Mouse (Mus musculus): Measurements from ENCODE around the gene Sim1.
A peak's percentile ranks its signal among the peaks of the same experiment; 100 is the strongest.

Sim1 gene

GRCm38 (mm10) chr10:50897530-50898471 is 3.2 kb downstream of the Sim1 start:
- peak; percentile 55 for DNase-seq (ENCODE audit: low read depth, low spot score)

DNA sequence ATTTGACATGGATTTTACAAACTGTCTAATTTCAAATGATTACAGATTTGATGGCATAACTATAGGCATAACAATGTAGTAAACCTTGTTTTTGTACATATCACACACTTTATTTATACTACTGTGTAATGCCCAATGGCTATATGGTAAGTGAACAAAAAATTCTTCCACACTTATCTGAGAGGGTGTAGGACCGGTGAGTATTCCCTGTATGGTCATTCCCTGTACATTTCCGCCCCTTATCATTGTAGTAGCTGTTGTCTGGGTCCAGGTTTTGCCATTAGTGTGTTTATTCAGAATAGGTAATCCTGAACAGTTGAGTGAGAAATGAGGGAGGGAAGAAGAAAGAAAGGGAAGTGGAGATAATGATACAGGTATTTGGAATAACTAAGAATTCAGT is 4.1 kb downstream of the Sim1 start:
- no peak for DNase-seq (ENCODE audit: low read depth, low spot score)
- Histone ChIP-seq H3K27me3 (ENCODE audit: control insufficient read depth, insufficient read depth, low read length, poor library complexity, severe bottlenecking) (peaks cover 5% of the 10 kb centered on the region), H3K36me3 (ENCODE audit: control insufficient read depth, insufficient read depth, low read length, poor library complexity, severe bottlenecking) (no peaks in the 10 kb centered on the region)

More at GRCm38 (mm10) chr10:50897530-50898471, 3.2 kb downstream of the Sim1 start:
- H3K27me3 ChIP-seq (ENCODE audit: control insufficient read depth, insufficient read depth, low read length, poor library complexity, severe bottlenecking), result peaks cover 5% of the 10 kb centered on the region
- H3K36me3 ChIP-seq (ENCODE audit: control insufficient read depth, insufficient read depth, low read length, poor library complexity, severe bottlenecking), result no peaks in the 10 kb centered on the region

- DNase-seq (ENCODE audit: low read depth, low spot score), result no peak
- H3K36me3 ChIP-seq (ENCODE audit: control insufficient read depth, insufficient read depth, low read length, poor library complexity, severe bottlenecking), result no peaks in the 10 kb centered on the region
- peaks cover 5% of the 10 kb centered on the region for H3K27me3 ChIP-seq (ENCODE audit: control insufficient read depth, insufficient read depth, low read length, poor library complexity, severe bottlenecking)
Observed at GRCm38 (mm10) chr10:50899846-50900745, 5.5 kb downstream of the Sim1 start.

DNA sequence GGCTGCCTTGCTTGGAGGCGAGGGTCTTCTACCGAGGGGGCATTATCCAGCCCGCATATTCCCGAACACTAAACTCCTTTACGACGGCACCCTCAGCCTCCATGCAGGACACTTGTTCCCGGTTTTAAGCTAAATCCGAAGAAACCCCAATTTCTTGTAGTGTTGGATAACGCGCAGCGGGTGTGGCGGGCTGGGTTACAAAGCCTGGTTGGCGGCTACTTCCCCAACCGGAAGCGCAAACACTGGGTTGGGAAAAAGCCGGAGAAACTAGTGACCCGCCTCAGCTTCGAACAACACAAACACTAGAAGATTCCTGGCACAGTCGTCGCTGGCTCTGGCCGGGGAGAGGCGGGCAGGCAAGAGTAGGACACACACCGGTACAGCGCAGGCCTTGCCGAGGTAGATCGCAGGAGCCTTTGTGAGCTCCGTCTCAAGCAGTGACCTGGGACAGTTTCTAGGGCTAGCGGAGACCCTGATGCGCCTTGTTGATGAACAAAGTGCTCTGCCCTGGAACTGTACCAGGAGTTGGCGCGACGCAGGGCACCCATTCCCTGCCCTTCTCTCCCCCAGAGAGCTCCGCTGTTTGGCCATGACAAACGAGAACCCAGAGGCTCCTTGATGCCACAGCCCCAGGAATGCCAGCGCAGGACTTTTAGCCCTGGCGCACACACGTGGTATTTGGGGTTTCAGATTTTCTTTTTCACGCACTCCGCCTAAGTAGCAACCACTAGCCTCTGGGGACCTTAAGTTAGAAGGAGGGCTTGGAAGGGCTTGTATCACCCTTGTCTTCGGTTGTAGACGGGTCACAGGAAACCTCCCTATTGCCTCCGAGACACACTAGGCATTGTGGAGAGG is 6.4 kb downstream of the Sim1 start:
- no peak for DNase-seq (ENCODE audit: low read depth, low spot score)
- peaks cover 5% of the 10 kb centered on the region for H3K27me3 ChIP-seq (ENCODE audit: control insufficient read depth, insufficient read depth, low read length, poor library complexity, severe bottlenecking)
- no peaks in the 10 kb centered on the region for H3K36me3 ChIP-seq (ENCODE audit: control insufficient read depth, insufficient read depth, low read length, poor library complexity, severe bottlenecking)

DNA sequence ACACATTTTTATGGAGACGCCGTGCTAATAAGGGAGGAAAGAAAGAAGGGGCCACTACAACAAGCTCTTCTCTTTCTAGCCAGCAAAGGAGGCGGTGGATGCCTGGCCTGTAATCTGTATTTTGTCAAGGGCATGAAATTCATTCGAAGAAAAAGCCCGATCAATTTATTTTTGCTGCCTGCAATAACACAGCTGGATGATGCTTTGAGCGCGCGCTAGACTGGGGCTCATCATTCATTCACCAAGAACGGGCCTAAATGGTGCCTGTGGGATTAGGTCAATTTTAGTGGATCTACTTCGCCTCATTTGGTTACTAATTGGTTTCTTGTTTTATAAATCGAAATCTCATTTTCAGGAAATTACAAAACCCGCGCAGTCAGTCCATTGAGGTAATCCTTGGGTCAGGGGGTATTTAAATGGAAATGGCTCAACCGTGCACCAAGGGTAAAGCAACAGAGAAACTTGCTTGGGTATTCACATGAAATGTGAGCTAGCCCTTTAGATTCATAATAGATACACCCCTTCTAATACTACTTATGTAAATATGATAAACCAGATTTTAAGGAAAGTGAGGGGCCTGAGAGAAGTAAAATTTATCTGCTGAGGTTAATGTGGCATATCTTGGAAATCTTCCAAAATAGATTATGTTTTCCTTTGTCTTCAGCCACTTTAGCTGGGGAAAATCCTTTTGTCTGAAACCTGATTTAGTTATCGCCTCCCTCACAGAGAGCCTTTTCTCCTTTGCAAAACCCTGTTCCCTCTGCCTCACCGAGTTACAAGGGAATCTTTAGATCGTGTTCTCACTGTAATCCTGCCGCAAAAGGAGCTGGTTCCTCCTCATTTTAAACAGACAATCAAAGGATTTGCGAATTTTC is 7.3 kb downstream of the Sim1 start:
- Histone ChIP-seq H3K36me3 (ENCODE audit: control insufficient read depth, insufficient read depth, low read length, poor library complexity, severe bottlenecking) (no peaks in the 10 kb centered on the region), H3K27me3 (ENCODE audit: control insufficient read depth, insufficient read depth, low read length, poor library complexity, severe bottlenecking) (peaks cover 4% of the 10 kb centered on the region)
- no peak for DNase-seq (ENCODE audit: low read depth, low spot score)

- Histone ChIP-seq H3K27me3 (ENCODE audit: control insufficient read depth, insufficient read depth, low read length, poor library complexity, severe bottlenecking) (peaks cover 4% of the 10 kb centered on the region; the same call in 1 of the 2 replicates), H3K36me3 (ENCODE audit: control insufficient read depth, insufficient read depth, low read length, poor library complexity, severe bottlenecking) (no peaks in the 10 kb centered on the region)
- DNase-seq (ENCODE audit: low read depth, low spot score), result peak; percentile 56
Observed at GRCm38 (mm10) chr10:50902741-50903715, 8.5 kb downstream of the Sim1 start.

DNA sequence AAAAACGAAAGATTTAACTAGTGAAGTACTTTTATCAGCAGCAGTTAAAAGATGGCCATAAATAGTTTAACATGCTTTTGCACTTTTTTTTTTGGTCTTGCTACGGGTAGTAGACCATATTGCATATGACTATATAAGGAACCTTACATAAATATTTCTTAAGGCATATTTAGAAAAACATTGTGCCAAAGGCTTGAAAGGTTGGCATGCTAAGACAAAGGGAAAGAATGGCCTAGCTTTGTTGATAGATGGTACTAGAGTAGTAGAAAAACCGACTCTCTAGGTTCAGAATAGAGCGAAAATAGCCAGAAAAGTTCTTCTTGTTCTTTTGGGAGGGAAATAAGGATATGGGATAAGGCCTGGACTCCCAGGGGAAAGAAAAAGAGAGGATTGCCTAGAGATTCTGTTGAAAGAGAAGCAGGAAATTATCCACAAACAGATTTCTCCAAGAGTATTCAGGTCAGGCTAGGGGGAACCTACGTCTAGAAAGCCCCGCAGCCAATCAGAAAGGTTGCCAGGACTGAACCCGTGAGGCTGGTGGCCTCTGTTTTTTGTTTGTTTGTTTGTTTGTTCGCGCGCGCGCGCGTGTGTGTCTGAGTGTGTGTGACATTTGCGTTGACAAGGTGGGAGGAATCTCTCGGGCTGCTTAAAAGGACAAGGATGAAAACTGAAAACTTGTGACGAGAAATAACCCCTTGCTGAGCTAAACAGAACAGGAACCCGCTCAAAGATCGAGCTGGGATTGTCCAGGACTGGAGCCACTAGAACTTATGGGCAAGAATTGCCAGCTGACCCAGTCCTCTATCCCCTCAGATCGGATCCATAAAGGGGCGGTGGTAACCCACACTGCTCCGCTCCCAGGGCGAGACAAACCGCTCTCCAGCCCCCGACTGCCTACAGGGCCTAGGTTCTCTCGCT is 9.6 kb downstream of the Sim1 start:
- Histone ChIP-seq H3K36me3 (ENCODE audit: control insufficient read depth, insufficient read depth, low read length, poor library complexity, severe bottlenecking) (no peaks in the 10 kb centered on the region), H3K27me3 (ENCODE audit: control insufficient read depth, insufficient read depth, low read length, poor library complexity, severe bottlenecking) (peaks cover 4% of the 10 kb centered on the region; the same call in 1 of the 2 replicates)
- no peak for DNase-seq (ENCODE audit: low read depth, low spot score)

DNA sequence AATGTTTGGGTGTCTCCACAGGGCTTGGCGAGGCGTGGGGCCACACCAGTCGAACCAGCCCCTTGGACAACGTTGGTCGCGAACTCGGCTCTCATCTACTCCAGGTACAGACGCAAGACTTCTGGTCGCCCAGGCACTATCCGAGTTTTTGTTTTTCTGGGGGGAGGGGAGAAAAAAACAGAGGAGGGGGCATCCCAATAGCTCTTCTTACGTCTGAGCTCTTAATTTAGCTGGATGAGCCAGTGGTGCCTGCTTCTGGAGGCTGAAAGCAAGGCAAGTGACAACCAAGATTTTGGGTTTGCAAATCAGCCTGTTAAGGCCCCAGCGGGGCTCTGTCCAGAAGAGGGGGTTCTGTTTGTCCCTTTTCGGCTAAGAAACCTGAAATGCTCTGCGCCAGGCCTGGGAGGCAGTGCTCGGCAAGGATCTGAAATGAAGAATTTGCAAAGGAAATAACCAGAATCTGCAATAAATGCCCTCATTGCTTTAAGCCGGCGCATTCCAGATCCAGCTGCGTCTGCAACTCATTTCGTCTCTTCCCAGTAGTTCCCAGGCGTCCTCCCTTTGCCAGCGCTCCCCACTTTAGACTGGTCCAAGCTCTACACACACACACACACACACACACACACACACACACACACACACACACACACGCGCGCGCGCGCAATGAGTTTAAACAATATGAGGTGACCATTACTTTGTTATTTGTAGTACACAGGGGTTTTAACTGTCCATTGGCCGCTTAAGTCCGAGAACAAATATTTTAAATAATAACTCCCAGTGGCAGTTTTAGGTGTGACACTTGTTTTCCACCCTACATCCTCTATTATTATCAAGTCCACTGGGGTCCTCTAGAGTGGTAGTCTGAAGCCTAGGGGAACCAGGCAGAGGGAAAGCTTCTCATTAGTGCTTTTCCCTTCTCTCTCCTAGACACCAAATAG is 10.5 kb downstream of the Sim1 start:
- DNase-seq (ENCODE audit: low read depth, low spot score), result no peak
- no peaks in the 10 kb centered on the region for H3K36me3 ChIP-seq (ENCODE audit: control insufficient read depth, insufficient read depth, low read length, poor library complexity, severe bottlenecking)
- peaks cover 4% of the 10 kb centered on the region for H3K27me3 ChIP-seq (ENCODE audit: control insufficient read depth, insufficient read depth, low read length, poor library complexity, severe bottlenecking)

DNA sequence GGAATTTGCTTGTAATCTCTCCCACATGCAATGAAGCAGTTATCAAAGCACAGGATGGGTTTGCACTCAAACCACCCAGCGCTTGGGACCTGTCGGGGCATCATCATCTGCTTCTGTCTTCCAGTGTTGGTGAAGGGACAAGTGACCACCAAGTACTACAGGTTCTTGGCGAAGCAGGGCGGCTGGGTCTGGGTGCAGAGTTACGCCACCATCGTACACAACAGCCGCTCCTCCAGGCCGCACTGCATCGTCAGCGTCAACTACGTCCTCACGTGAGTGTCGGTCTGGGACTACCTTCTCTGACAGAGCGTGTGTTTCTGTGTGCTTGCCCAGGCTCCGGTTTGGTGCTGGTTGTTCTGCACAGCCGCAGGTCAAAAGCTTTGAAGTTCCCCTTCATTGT is 15.8 kb downstream of the Sim1 start:
- Histone ChIP-seq H3K36me3 (ENCODE audit: control insufficient read depth, insufficient read depth, low read length, poor library complexity, severe bottlenecking) (no peaks in the 10 kb centered on the region), H3K27me3 (ENCODE audit: control insufficient read depth, insufficient read depth, low read length, poor library complexity, severe bottlenecking) (peaks cover 4% of the 10 kb centered on the region)
- no peak for DNase-seq (ENCODE audit: low read depth, low spot score)

GRCm38 (mm10) chr10:50910861-50911410 is 16.4 kb downstream of the Sim1 start:
- no peak for DNase-seq (ENCODE audit: low read depth, low spot score)
- Histone ChIP-seq H3K36me3 (ENCODE audit: control insufficient read depth, insufficient read depth, low read length, poor library complexity, severe bottlenecking) (no peaks in the 10 kb centered on the region), H3K27me3 (ENCODE audit: control insufficient read depth, insufficient read depth, low read length, poor library complexity, severe bottlenecking) (peaks cover 4% of the 10 kb centered on the region)

DNA sequence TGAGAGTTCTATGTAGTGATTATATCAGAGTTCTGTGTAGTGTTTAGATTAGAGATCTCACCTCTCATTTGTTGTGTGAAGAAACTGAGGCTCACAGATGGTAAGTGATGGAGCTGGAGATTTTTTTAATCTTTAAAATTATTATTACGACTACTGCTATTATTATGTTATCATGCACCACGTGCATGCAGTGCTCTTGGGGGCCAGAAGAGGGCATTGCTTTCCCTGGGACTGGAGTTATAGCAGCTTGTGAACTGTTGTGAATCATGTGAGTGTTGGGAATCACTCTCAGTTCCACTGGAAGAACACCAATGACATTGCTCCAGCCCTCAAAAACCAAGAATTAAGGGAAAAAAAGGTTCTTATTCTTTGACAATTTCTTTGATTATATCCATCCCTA is 21.1 kb downstream of the Sim1 start:
- peaks cover 3% of the 10 kb centered on the region; the same call in 1 of the 2 replicates for H3K27me3 ChIP-seq (ENCODE audit: control insufficient read depth, insufficient read depth, low read length, poor library complexity, severe bottlenecking)
- DNase-seq (ENCODE audit: low read depth, low spot score), result no peak
- no peaks in the 10 kb centered on the region for H3K36me3 ChIP-seq (ENCODE audit: control insufficient read depth, insufficient read depth, low read length, poor library complexity, severe bottlenecking)

All from splenic B cell, adult 2 months (primary cell).